Mouse (Mus musculus) embryonic fibroblast, embryonic 13.5 days (primary cell): ENCODE measurements around the gene Sectm1a. TPM values are rescaled to one million over a fixed set of nuclear protein-coding genes. Genes with fewer than 3 reads are reported as not detected.
"Not testable (repeated sequence)": the region's sequence is repeated elsewhere in the genome, so short reads cannot be mapped to it uniquely, and the experiment has no call there.

Experiments
- H3K27ac ChIP-seq: 2 replicates; pipeline ENCODE4 v1.5.1; 2012; ENCODE audit warnings: low read length, control low read depth, inconsistent platforms; ENCODE audit not compliant: insufficient read depth
- H3K4me1 ChIP-seq: 2 replicates; pipeline ENCODE4 v1.6.1; 2011; ENCODE audit warnings: low read length; ENCODE audit not compliant: control insufficient read depth, insufficient read depth
- H3K4me3 ChIP-seq: 2 replicates; pipeline ENCODE4 v1.5.1; 2011; ENCODE audit warnings: mild to moderate bottlenecking, control low read depth, low read length; ENCODE audit not compliant: insufficient read depth
- CTCF ChIP-seq: IDR thresholded peaks from 2 replicates; pipeline ENCODE4 v1.5.1; 2011; ENCODE audit warnings: mild to moderate bottlenecking, control low read depth, low read length, moderate library complexity, borderline replicate concordance; ENCODE audit not compliant: insufficient read depth
- POLR2A ChIP-seq: IDR thresholded peaks from 2 replicates; pipeline ENCODE4 v1.6.1; 2011; ENCODE audit warnings: low read depth, mild to moderate bottlenecking, control low read depth, low read length, moderate library complexity
- polyA plus RNA-seq: library from polyadenylated mRNA; stranded (reverse); fragments of >200 nt; gene quantifications from 2 replicates; pipeline ENCODE4 v1.2.4, GENCODE M21; 2011; ENCODE audit warnings: low read depth; ENCODE audit not compliant: missing spikeins, insufficient read length

Gene Sectm1a
- polyA plus RNA-seq, 1 experiment: not detected

DNA sequence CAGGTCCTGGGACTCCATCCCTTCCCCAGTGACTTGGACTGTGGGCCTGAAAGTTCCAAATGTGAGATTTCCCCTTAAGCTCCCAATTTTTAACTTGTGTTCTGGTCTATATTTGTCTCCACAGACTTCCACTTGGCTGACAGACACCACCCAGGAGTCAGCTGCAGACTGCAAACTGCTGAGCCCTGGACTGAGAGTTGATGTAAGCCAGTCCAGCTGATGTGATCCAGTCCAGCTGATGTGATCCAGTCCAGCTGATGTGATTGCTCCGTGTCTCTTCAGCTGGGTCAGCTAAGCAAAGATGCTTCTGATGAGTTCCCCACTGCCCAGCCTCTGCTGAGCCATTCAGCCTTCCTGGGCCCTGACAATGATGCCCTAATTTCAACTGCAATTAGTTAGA is 29.2 kb downstream of the Sectm1a start:
- TF ChIP-seq CTCF (no peak), POLR2A (no peak)
- Histone ChIP-seq H3K27ac (no peak overlapping the region), H3K4me1 (no peaks in the 10 kb centered on the region), H3K4me3 (no peak overlapping the region)

DNA sequence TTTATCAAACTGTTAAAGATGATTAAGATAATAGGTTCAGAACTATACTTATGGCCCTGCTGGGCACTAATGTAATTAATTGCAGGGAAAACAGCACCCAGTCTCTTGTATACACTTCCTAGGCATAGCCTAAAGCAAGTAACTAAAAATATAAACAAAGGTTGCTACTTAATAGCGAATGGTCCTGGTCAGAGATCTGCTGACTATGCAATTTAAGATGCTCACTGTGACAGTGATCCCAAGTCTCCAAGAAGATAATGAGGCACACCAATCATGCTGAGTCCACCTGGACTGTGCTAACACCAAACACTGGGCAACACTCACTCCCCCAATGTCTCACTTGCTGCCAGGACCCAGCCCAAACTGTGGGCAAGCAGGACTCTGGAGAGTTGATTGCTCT is 31.2 kb downstream of the Sectm1a start:
- Histone ChIP-seq H3K4me1 (no peaks in the 10 kb centered on the region), H3K27ac (no peak overlapping the region), H3K4me3 (no peak overlapping the region)
- no peak for TF ChIP-seq POLR2A

DNA sequence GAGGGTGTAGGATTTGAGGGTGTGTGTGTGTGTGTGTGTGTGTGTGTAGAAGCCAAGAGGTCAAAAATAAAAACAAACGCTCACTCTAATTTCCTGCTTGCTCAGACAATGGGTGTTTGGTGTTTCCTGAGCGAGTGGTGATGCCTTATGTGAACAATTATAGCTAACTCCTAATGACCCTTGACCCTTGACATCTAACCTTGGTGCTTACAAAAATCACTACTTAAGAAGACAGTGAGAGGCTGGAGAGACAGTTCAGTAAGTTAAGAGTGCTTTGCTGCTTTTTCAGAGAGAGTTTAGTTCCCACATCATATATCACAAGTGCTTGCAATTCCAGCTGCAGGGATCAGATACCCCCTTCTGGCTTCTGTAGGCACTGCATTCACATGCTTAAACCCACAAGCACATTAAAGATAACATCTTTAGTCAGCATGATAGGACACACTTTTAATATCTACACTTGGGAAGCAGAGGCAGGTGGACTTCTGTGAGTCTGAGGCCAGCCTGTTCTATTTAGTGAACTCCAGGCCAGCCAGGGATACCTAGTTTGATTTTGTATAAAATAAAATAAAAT is 33.1 kb downstream of the Sectm1a start:
- TF ChIP-seq CTCF (no peak), POLR2A (no peak)
- no peaks in the 10 kb centered on the region for H3K4me1 ChIP-seq
- no peak overlapping the region for H3K27ac ChIP-seq
- no peak overlapping the region for H3K4me3 ChIP-seq

DNA sequence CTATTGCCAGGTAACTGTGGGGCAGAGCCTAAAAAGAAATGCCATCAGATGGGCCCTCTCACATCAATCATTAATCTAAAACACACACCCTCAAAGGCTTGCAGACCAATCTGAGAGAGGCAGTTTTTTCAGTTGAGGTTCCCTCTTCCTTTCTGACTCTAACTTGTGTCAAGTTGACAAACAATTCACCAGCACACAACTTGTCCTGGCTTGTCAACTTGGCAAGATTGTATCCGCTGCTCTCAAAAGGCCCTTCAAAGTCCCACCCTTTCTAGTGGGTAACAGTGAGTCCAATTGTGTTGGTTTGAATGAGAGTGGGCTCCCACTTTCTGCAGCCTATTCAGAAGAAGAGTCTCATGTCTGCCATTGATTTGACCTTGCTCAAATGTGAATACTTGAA is 35.7 kb downstream of the Sectm1a start:
- Histone ChIP-seq H3K27ac (no peak overlapping the region), H3K4me1 (no peaks in the 10 kb centered on the region), H3K4me3 (no peak overlapping the region)
- TF ChIP-seq POLR2A: no peak
- TF ChIP-seq CTCF: no peak

DNA sequence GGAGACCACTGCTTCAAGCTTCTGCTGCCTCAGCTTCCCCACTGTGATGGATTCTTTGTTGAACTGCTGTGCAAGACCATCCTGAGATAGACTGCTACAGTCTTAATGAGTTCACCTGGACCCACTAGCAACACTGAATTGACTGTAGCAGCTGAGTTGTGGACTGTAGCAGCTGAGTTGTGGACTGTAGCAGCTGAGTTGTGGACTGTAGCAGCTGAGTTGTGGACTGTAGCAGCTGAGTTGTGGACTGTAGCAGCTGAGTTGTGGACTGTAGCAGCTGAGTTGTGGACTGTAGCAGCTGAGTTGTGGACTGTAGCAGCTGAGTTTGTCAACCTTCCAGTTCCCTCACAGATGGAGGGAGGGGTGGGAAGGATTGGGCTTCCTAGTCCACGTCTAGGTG is 38.0 kb downstream of the Sectm1a start:
- H3K4me1 ChIP-seq: not testable (repeated sequence)

DNA sequence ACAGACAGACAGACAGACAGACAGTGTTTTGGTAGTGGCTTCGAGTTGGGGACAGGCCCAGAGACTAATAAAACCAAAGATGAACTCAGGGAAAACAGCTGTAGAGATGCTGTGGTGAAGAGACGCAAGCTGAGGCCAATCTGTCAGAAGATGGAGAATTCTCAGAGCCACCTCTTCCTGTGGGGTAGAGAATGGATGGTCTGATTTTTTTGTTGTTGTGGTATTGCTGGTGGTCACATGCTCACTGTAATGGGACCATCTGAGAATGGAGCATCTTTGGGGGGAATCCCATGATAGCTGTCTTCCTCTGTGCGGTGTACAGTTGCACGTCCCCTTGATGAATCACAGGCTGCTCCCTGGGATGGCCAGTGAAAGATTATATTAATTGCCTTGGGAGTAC is 38.5 kb downstream of the Sectm1a start:
- no peak overlapping the region for H3K4me3 ChIP-seq
- H3K4me1 ChIP-seq: no peaks in the 10 kb centered on the region
- no peak overlapping the region for H3K27ac ChIP-seq
- TF ChIP-seq POLR2A (no peak), CTCF (no peak)

More for the DNA sequence above, 38.0 kb downstream of the Sectm1a start:
- not testable (repeated sequence) for H3K27ac ChIP-seq, H3K4me3 ChIP-seq

DNA sequence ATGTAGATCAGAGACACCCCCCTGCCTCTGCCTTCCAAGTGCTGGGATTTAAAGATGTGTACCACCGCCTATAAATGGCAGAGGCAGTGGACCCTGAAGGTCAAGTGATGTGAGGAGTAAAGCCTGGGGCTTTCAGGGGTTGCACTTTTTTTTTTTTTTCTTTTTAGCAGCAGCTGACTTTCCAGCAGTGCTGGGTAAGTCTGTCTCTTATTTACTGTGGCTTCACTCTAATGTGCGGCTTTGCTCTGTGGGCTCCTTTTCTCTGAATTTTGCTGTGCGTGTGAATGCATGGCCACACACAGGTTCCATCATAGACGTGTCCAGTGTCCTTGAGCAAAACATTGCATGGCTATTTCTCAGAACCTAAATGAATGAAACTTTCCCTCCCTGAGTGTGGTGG is 39.4 kb downstream of the Sectm1a start:
- Histone ChIP-seq H3K4me1 (no peaks in the 10 kb centered on the region), H3K4me3 (no peak overlapping the region), H3K27ac (no peak overlapping the region)
- TF ChIP-seq POLR2A: no peak
- TF ChIP-seq CTCF: no peak

DNA sequence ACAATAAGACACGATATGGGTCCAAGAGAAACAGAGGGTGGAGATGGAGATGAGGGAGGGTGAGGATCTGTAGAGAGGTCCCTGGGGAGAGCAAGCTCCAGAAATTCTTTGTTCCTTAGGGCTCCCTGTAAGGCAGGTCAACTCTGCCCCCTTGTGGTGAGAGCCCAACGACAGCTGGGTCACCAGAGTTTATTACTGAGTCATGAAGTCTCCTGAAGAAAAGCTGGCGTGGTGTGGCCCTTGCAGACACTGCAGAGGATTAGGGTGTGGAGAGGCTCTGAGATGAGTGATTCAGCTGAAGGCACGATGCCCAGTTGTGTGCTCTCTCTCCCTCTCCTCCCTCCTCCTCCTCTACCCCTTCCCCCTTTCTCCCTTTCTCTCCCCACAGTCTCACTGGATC is 39.8 kb downstream of the Sectm1a start:
- no peaks in the 10 kb centered on the region for H3K4me1 ChIP-seq
- no peak overlapping the region for H3K27ac ChIP-seq
- H3K4me3 ChIP-seq: no peak overlapping the region
- TF ChIP-seq CTCF (peak; percentile 83), POLR2A (no peak)

DNA sequence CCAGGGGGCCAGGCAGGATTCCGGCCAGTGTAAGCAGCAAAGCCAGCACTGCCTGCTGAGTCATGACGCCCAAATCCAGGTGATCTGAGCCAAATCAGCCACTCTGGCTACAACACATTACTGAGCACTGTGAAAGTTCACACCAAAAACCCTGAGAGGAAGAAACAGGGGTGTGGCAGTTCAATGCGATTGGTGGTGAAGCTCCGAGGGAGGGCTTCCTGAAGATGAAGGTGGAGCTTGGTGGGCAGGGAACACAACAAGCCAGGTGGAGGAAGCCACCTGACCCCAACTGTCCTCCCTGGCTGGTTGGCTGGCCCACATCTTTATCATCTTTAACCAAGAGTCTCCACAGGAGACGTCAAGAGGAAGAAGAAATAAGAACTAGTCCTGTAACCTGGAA is 41.7 kb downstream of the Sectm1a start, which contains the start of gene Cd7:
Cd7 (minus strand) TSS at position 117 of the 400 bp plus-strand sequence.
- Histone ChIP-seq H3K4me3 (no peak within 1 kb of the TSS), H3K4me1 (no peaks in the 10 kb centered on the region), H3K27ac (no peak within 1 kb of the TSS)
- no peak for TF ChIP-seq CTCF
- no peak for TF ChIP-seq POLR2A

DNA sequence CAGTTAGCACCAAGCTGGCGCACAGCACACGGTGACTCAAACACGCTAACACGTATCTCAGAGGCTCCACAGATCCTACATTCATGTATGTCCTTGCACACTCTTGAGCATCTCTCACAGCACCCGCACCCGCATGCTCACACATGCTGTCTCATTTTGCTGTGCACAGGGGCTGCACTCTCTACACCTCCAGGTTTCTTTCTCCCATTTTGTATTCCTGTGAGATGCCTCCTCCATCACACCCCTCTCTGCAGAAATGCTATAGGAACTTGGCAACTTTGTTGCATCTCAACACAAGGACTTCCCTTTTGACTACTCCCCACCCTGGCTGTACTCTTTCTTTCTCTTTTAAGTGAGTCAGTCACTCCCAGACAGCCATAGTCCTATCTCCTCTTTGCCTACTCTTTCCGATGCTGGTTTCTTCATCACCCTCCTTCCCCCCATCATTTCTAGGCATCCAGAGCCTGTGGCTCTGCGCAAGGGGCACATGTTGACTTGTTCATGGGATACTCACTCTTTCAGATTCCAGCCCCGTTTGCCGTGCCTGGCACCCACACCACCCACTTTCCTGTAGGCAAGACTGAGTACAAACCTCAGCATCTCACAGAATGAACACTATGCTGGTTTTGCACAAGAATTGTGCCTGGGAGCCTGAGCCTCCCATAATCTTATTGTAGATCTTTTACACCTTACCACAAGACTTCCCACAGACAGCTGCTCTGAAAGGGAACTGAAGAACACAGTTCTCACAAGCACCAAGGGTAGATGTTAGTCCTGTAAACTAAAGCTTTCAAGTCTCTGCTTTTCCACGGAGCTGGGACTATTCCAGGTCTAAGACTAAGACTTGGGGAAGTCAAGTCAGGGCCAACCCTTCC is 42.4 kb downstream of the Sectm1a start:
- TF ChIP-seq POLR2A (no peak), CTCF (no peak)
- H3K27ac ChIP-seq: no peak overlapping the region
- no peaks in the 10 kb centered on the region for H3K4me1 ChIP-seq
- no peak overlapping the region for H3K4me3 ChIP-seq

DNA sequence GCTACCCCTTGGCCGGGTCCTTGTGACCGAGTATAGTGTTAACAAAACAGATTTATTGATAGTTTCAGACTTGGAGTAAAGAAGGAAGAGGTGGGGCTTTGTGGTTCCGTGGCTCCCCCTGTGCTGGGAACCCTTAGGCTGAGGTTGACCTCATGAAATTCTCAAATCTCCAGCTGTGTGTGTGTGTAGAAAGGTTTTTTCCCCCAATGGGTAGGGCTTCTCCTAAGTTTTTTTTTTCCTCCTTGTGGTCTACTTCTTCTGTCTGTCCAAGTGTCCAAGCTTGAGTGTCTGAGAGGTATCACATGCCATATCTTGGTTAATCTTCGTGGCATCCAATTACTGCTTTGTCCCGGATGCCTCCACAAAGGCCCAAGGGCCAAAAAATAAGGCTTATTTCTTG is 47.9 kb downstream of the Sectm1a start:
- H3K27ac ChIP-seq: no peak overlapping the region
- H3K4me3 ChIP-seq: no peak overlapping the region
- no peak for TF ChIP-seq CTCF
- H3K4me1 ChIP-seq: no peaks in the 10 kb centered on the region
